Mouse (Mus musculus): ENCODE measurements around the gene Arl13a. TPM values are rescaled to one million over a fixed set of nuclear protein-coding genes. Genes with fewer than 3 reads are reported as not detected.

The Arl13a gene
- polyA plus RNA-seq, 1 experiment from 2014 or later = not detected

GRCm38 (mm10) chrX:134170584-134170983, 16.7 kb upstream of the Arl13a start:
- Histone ChIP-seq H3K4me1 (ENCODE audit: control insufficient read depth, insufficient read depth, low read length) (no peaks in the 10 kb centered on the region), H3K4me2 (ENCODE audit: low read length) (no peak overlapping the region), H3K36me3 (ENCODE audit: control insufficient read depth, insufficient read depth, low read length) (no peaks in the 10 kb centered on the region), H3K9ac (ENCODE audit: low read depth, low read length) (no peak overlapping the region), H3K27ac (ENCODE audit: low read length) (no peak overlapping the region), H3K9me3 (replicated peaks; ENCODE audit: control insufficient read depth, low read length, poor library complexity, severe bottlenecking) (no peaks in the 10 kb centered on the region), H3K27me3 (ENCODE audit: control insufficient read depth, insufficient read depth, low read depth, low read length) (no peaks in the 10 kb centered on the region), H3K4me3 (ENCODE audit: low read depth, low read length) (no peak overlapping the region)
- no peak for ATAC-seq
- WGBS = 90% methylated on average over 1 of the region's 1 CpGs

- Histone ChIP-seq H3K27me3 (ENCODE audit: control insufficient read depth, insufficient read depth, low read depth, low read length) (no peaks in the 10 kb centered on the region), H3K9me3 (replicated peaks; ENCODE audit: control insufficient read depth, low read length, poor library complexity, severe bottlenecking) (no peaks in the 10 kb centered on the region), H3K4me2 (ENCODE audit: low read length) (no peak overlapping the region), H3K4me1 (ENCODE audit: control insufficient read depth, insufficient read depth, low read length) (no peaks in the 10 kb centered on the region), H3K9ac (ENCODE audit: low read depth, low read length) (no peak overlapping the region), H3K4me3 (ENCODE audit: low read depth, low read length) (no peak overlapping the region), H3K27ac (ENCODE audit: low read length) (no peak overlapping the region), H3K36me3 (ENCODE audit: control insufficient read depth, insufficient read depth, low read length) (no peaks in the 10 kb centered on the region)
- no peak for ATAC-seq
- WGBS = 100% methylated on average over 1 of the region's 1 CpGs
Observed at GRCm38 (mm10) chrX:134174699-134175098, 12.6 kb upstream of the Arl13a start.

GRCm38 (mm10) chrX:134208491-134208890, 21.2 kb downstream of the Arl13a start:
- no peak overlapping the region for H3K9ac ChIP-seq (ENCODE audit: low read depth, low read length)
- no peaks in the 10 kb centered on the region for H3K27me3 ChIP-seq (ENCODE audit: control insufficient read depth, insufficient read depth, low read depth, low read length)
- H3K9me3 ChIP-seq (replicated peaks; ENCODE audit: control insufficient read depth, low read length, poor library complexity, severe bottlenecking) = no peaks in the 10 kb centered on the region
- H3K4me2 ChIP-seq (ENCODE audit: low read length) = no peak overlapping the region
- H3K4me3 ChIP-seq (ENCODE audit: low read depth, low read length) = no peak overlapping the region
- no peak for ATAC-seq
- no peaks in the 10 kb centered on the region for H3K4me1 ChIP-seq (ENCODE audit: control insufficient read depth, insufficient read depth, low read length)
- H3K27ac ChIP-seq (ENCODE audit: low read length) = no peak overlapping the region
- H3K36me3 ChIP-seq (ENCODE audit: control insufficient read depth, insufficient read depth, low read length) = no peaks in the 10 kb centered on the region
- 85% methylated on average over 2 of the region's 2 CpGs for WGBS

- Histone ChIP-seq H3K27ac (ENCODE audit: low read length) (no peak overlapping the region), H3K9ac (ENCODE audit: low read depth, low read length) (no peak overlapping the region), H3K4me2 (ENCODE audit: low read length) (no peak overlapping the region), H3K36me3 (ENCODE audit: control insufficient read depth, insufficient read depth, low read length) (no peaks in the 10 kb centered on the region), H3K4me1 (ENCODE audit: control insufficient read depth, insufficient read depth, low read length) (no peaks in the 10 kb centered on the region), H3K9me3 (replicated peaks; ENCODE audit: control insufficient read depth, low read length, poor library complexity, severe bottlenecking) (no peaks in the 10 kb centered on the region), H3K27me3 (ENCODE audit: control insufficient read depth, insufficient read depth, low read depth, low read length) (no peaks in the 10 kb centered on the region), H3K4me3 (ENCODE audit: low read depth, low read length) (no peak overlapping the region)
- WGBS = 59% methylated on average over 7 of the region's 7 CpGs
- ATAC-seq = no peak
Observed at GRCm38 (mm10) chrX:134211151-134211642, 23.9 kb downstream of the Arl13a start.

- no peak overlapping the region for H3K4me2 ChIP-seq (ENCODE audit: low read length)
- H3K9ac ChIP-seq (ENCODE audit: low read depth, low read length) = no peak overlapping the region
- no peaks in the 10 kb centered on the region for H3K9me3 ChIP-seq (replicated peaks; ENCODE audit: control insufficient read depth, low read length, poor library complexity, severe bottlenecking)
- H3K36me3 ChIP-seq (ENCODE audit: control insufficient read depth, insufficient read depth, low read length) = no peaks in the 10 kb centered on the region
- no peak for ATAC-seq
- H3K4me3 ChIP-seq (ENCODE audit: low read depth, low read length) = no peak overlapping the region
- 55% methylated on average over 4 of the region's 4 CpGs for WGBS
- no peaks in the 10 kb centered on the region for H3K4me1 ChIP-seq (ENCODE audit: control insufficient read depth, insufficient read depth, low read length)
- no peaks in the 10 kb centered on the region for H3K27me3 ChIP-seq (ENCODE audit: control insufficient read depth, insufficient read depth, low read depth, low read length)
- H3K27ac ChIP-seq (ENCODE audit: low read length) = no peak overlapping the region
Observed at GRCm38 (mm10) chrX:134218161-134218560, 30.9 kb downstream of the Arl13a start.

- no peak for ATAC-seq
- no peak overlapping the region for H3K27ac ChIP-seq (ENCODE audit: low read length)
- WGBS = 77% methylated on average over 3 of the region's 3 CpGs
Observed at GRCm38 (mm10) chrX:134220618-134221017, 33.3 kb downstream of the Arl13a start.

GRCm38 (mm10) chrX:134221856-134222255, 34.6 kb downstream of the Arl13a start, which contains the start of gene Nox1:
Gene Nox1 (minus strand): TSS chrX:134221956.
- no peaks in the 10 kb centered on the region for H3K4me1 ChIP-seq (ENCODE audit: control insufficient read depth, insufficient read depth, low read length)
- no peaks in the 10 kb centered on the region for H3K27me3 ChIP-seq (ENCODE audit: control insufficient read depth, insufficient read depth, low read depth, low read length)
- no peaks in the 10 kb centered on the region for H3K9me3 ChIP-seq (replicated peaks; ENCODE audit: control insufficient read depth, low read length, poor library complexity, severe bottlenecking)
- no peak for ATAC-seq
- H3K36me3 ChIP-seq (ENCODE audit: control insufficient read depth, insufficient read depth, low read length) = no peaks in the 10 kb centered on the region
- 59% methylated on average over 4 of the region's 4 CpGs for WGBS
- H3K27ac ChIP-seq (ENCODE audit: low read length) = no peak within 1 kb of the TSS
- no peak within 1 kb of the TSS for H3K9ac ChIP-seq (ENCODE audit: low read depth, low read length)
- H3K4me3 ChIP-seq (ENCODE audit: low read depth, low read length) = no peak within 1 kb of the TSS
- no peak within 1 kb of the TSS for H3K4me2 ChIP-seq (ENCODE audit: low read length)

More at GRCm38 (mm10) chrX:134220618-134221017, 33.3 kb downstream of the Arl13a start:
- no peaks in the 10 kb centered on the region for H3K36me3 ChIP-seq (ENCODE audit: control insufficient read depth, insufficient read depth, low read length)
- no peak overlapping the region for H3K9ac ChIP-seq (ENCODE audit: low read depth, low read length)
- no peak overlapping the region for H3K4me3 ChIP-seq (ENCODE audit: low read depth, low read length)
- H3K4me2 ChIP-seq (ENCODE audit: low read length) = no peak overlapping the region
- H3K9me3 ChIP-seq (replicated peaks; ENCODE audit: control insufficient read depth, low read length, poor library complexity, severe bottlenecking) = no peaks in the 10 kb centered on the region
- H3K27me3 ChIP-seq (ENCODE audit: control insufficient read depth, insufficient read depth, low read depth, low read length) = no peaks in the 10 kb centered on the region
- H3K4me1 ChIP-seq (ENCODE audit: control insufficient read depth, insufficient read depth, low read length) = no peaks in the 10 kb centered on the region

- Histone ChIP-seq H3K27me3 (ENCODE audit: control insufficient read depth, insufficient read depth, low read depth, low read length) (no peaks in the 10 kb centered on the region; the same call in 1 of the 2 replicates), H3K4me2 (ENCODE audit: low read length) (no peak overlapping the region), H3K9ac (ENCODE audit: low read depth, low read length) (no peak overlapping the region), H3K36me3 (ENCODE audit: control insufficient read depth, insufficient read depth, low read length) (no peaks in the 10 kb centered on the region), H3K4me3 (ENCODE audit: low read depth, low read length) (no peak overlapping the region), H3K9me3 (replicated peaks; ENCODE audit: control insufficient read depth, low read length, poor library complexity, severe bottlenecking) (no peaks in the 10 kb centered on the region), H3K27ac (ENCODE audit: low read length) (no peak overlapping the region), H3K4me1 (ENCODE audit: control insufficient read depth, insufficient read depth, low read length) (no peaks in the 10 kb centered on the region)
- no peak for ATAC-seq
- WGBS = 86% methylated on average over 1 of the region's 1 CpGs
Observed at GRCm38 (mm10) chrX:134233048-134233447, 45.7 kb downstream of the Arl13a start.

- Histone ChIP-seq H3K27me3 (ENCODE audit: control insufficient read depth, insufficient read depth, low read depth, low read length) (no peaks in the 10 kb centered on the region; the same call in 1 of the 2 replicates), H3K27ac (ENCODE audit: low read length) (no peak overlapping the region), H3K4me3 (ENCODE audit: low read depth, low read length) (no peak overlapping the region), H3K4me2 (ENCODE audit: low read length) (no peak overlapping the region), H3K9ac (ENCODE audit: low read depth, low read length) (no peak overlapping the region), H3K4me1 (ENCODE audit: control insufficient read depth, insufficient read depth, low read length) (no peaks in the 10 kb centered on the region), H3K36me3 (ENCODE audit: control insufficient read depth, insufficient read depth, low read length) (no peaks in the 10 kb centered on the region), H3K9me3 (replicated peaks; ENCODE audit: control insufficient read depth, low read length, poor library complexity, severe bottlenecking) (no peaks in the 10 kb centered on the region)
- no peak for ATAC-seq
- WGBS = 93% methylated on average over 10 of the region's 10 CpGs
Observed at GRCm38 (mm10) chrX:134238266-134238665, 51.0 kb downstream of the Arl13a start.
